Mouse (Mus musculus) spleen, adult 10 weeks (tissue): ENCODE data around the gene Rfesd. TPM values are rescaled to one million over a fixed set of nuclear protein-coding genes. Genes with fewer than 3 reads are reported as not detected.

Experiments used
- polyA plus RNA-seq: library from polyadenylated mRNA; stranded (reverse); fragments of 350-450 nt; fragmentation: Illumina TruSeq; extraction: RNeasy Lipid Tissue Mini Kit (QIAGEN cat#74804); gene quantifications from one replicate; pipeline ENCODE4 v1.2.3, GENCODE M21; 2015; ENCODE audit warnings: low replicate concordance; ENCODE audit not compliant: insufficient read depth

The Rfesd gene
- polyA plus RNA-seq = 31.9 TPM

GRCm38 (mm10) chr13:76017974-76018843 is at the start of gene Rfesd:
Gene Rfesd, minus strand, starts transcription at chr13:76018719.

GRCm38 (mm10) chr13:76056896-76057266 is 38.4 kb upstream of the Rfesd start, which contains the start of gene Gpr150:
Gene Gpr150, minus strand, starts transcription at chr13:76056996.

GRCm38 (mm10) chr13:75966850-75967249 is 51.7 kb downstream of the Rfesd start, which contains the start of gene Spata9:
Gene Spata9, plus strand, starts transcription at chr13:75967150.

Other genes starting within 250 kb of the Rfesd start
- gene Glrx, start 178.9 kb downstream of the Rfesd start, polyA plus RNA-seq = 56.3 TPM
- 3.2 TPM for gene Rhobtb3, start 74.8 kb downstream of the Rfesd start, polyA plus RNA-seq
- not detected for gene Spata9, start 51.6 kb downstream of the Rfesd start, polyA plus RNA-seq
- gene Gpr150, start 38.3 kb upstream of the Rfesd start, polyA plus RNA-seq = not detected
- 16.7 TPM for gene Arsk, start 79.9 kb upstream of the Rfesd start, polyA plus RNA-seq
- gene Ttc37, start 80.0 kb upstream of the Rfesd start, polyA plus RNA-seq = 17.8 TPM